Mouse (Mus musculus) heart, embryonic 14.5 days (tissue): ENCODE measurements around the gene Hs3st3a1. TPM values are rescaled to one million over a fixed set of nuclear protein-coding genes. Genes with fewer than 3 reads are reported as not detected.

Experiments
- ATAC-seq: fragments of 200-750 bp; cut with Nextera tagmentation; 2 replicates; pipeline ENCODE4 v1.8.0; 2017; ENCODE audit warnings: low read depth, moderate TSS enrichment; ENCODE audit not compliant: insufficient number of reproducible peaks, insufficient read depth, low FRiP score
- H3K27ac ChIP-seq, 2 experiments: fragments of 200-500 bp in 1 of 2; fragments of 300-500 bp in 1 of 2; sonication (generic) in 1 of 2; replicated peaks in 1 of 2; 2 replicates each; pipeline ENCODE4 v1.5.1; 2012 to 2014; ENCODE audit warnings: low read depth in 2 of 2, low read length in 2 of 2, control low read depth in 1 of 2, mild to moderate bottlenecking in 1 of 2, mixed read lengths in 1 of 2; ENCODE audit not compliant: control insufficient read depth in 1 of 2, insufficient read depth in 1 of 2
- H3K27me3 ChIP-seq: fragments of 300-500 bp; sonication (generic); 2 replicates; pipeline ENCODE4 v1.6.1; 2014; ENCODE audit warnings: mild to moderate bottlenecking, low read length, control low read depth; ENCODE audit not compliant: control insufficient read depth, insufficient read depth
- H3K36me3 ChIP-seq: fragments of 300-500 bp; sonication (generic); 2 replicates; pipeline ENCODE4 v1.6.1; 2014; ENCODE audit warnings: mild to moderate bottlenecking, control low read depth, low read length, mixed read lengths; ENCODE audit not compliant: control insufficient read depth, insufficient read depth
- H3K4me1 ChIP-seq, 2 experiments: fragments of 200-500 bp in 1 of 2; fragments of 300-500 bp in 1 of 2; sonication (generic) in 1 of 2; 2 replicates each; pipeline ENCODE4 v1.6.1; 2012 to 2014; ENCODE audit warnings: low read length in 2 of 2, control low read depth in 1 of 2, mixed read lengths in 1 of 2; ENCODE audit not compliant: control insufficient read depth in 2 of 2, insufficient read depth in 2 of 2
- H3K4me2 ChIP-seq: fragments of 300-500 bp; sonication (generic); 2 replicates; pipeline ENCODE4 v1.6.1; 2014; ENCODE audit warnings: mild to moderate bottlenecking, low read length
- H3K4me3 ChIP-seq, 2 experiments: fragments of 200-500 bp in 1 of 2; fragments of 300-500 bp in 1 of 2; sonication (generic) in 1 of 2; 2 replicates each; pipeline ENCODE4 v1.5.1; 2012 to 2014; ENCODE audit warnings: low read length in 2 of 2, mild to moderate bottlenecking in 2 of 2, control low read depth in 1 of 2, low read depth in 1 of 2, moderate library complexity in 1 of 2; ENCODE audit not compliant: control insufficient read depth in 1 of 2, insufficient read depth in 1 of 2
- H3K9ac ChIP-seq: fragments of 300-500 bp; sonication (generic); 2 replicates; pipeline ENCODE4 v1.6.1; 2014; ENCODE audit warnings: mild to moderate bottlenecking, low read length
- H3K9me3 ChIP-seq: fragments of 300-500 bp; sonication (generic); 2 replicates; pipeline ENCODE4 v1.6.1; 2016; ENCODE audit warnings: low read length, control low read depth; ENCODE audit not compliant: control insufficient read depth
- WGBS: fragments of 180-500 bp; shearing (Covaris S2); extraction: QIAGEN DNeasy Blood & Tissue Kit; methylation state at CpG from one replicate; pipeline ENCODE4 v1.1.7; 2014; 5-methylcytosine and 5-hydroxymethylcytosine counted together
- polyA plus RNA-seq: library from polyadenylated mRNA; unstranded; fragments of >200 nt; fragmentation: Nextera tagmentation; extraction: Ambion mirVana; gene quantifications from 2 replicates; pipeline ENCODE4 v1.2.1, GENCODE M21; 2014

Hs3st3a1 gene
- polyA plus RNA-seq, 1 experiment from 2014 or later = 0.88 TPM

- Histone ChIP-seq H3K9me3 (0 out of 2 replicates have a peak, but pooled peaks cover 7% of the 10 kb centered on the region), H3K4me2 (no peak overlapping the region), H3K27ac (no peak overlapping the region), H3K36me3 (no peaks in the 10 kb centered on the region), H3K27me3 (no peaks in the 10 kb centered on the region), H3K4me1 (peaks cover 6 to 8% of the 10 kb centered on the region in 2 experiments; a peak in 3 of 4 replicates), H3K4me3 (no peak overlapping the region), H3K9ac (no peak overlapping the region)
- WGBS = 83% methylated on average over 3 of the region's 3 CpGs
- ATAC-seq = no peak
Observed at GRCm38 (mm10) chr11:64507024-64507423, 71.9 kb downstream of the Hs3st3a1 start.

GRCm38 (mm10) chr11:64509106-64509505 lies 74.0 kb downstream of the Hs3st3a1 start:
- peaks cover 6 to 8% of the 10 kb centered on the region in 2 experiments; a peak in 3 of 4 replicates for H3K4me1 ChIP-seq

GRCm38 (mm10) chr11:64512301-64512700 lies 77.2 kb downstream of the Hs3st3a1 start:
- ATAC-seq = no peak
- Histone ChIP-seq H3K4me3 (no peak overlapping the region), H3K36me3 (no peaks in the 10 kb centered on the region), H3K4me1 (peaks cover 6 to 8% of the 10 kb centered on the region in 2 experiments; a peak in 3 of 4 replicates), H3K9ac (no peak overlapping the region), H3K27ac (no peak overlapping the region), H3K9me3 (no peaks in the 10 kb centered on the region), H3K27me3 (no peaks in the 10 kb centered on the region; the same call in 1 of the 2 replicates), H3K4me2 (no peak overlapping the region)
- 59% methylated on average over 4 of the region's 4 CpGs for WGBS

More at GRCm38 (mm10) chr11:64509106-64509505, 74.0 kb downstream of the Hs3st3a1 start:
- H3K36me3 ChIP-seq = no peaks in the 10 kb centered on the region
- no peak overlapping the region for H3K4me2 ChIP-seq
- H3K27ac ChIP-seq = no peak overlapping the region
- H3K9me3 ChIP-seq = 0 out of 2 replicates have a peak, but pooled peaks cover 5% of the 10 kb centered on the region
- no peak overlapping the region for H3K4me3 ChIP-seq
- ATAC-seq = no peak
- H3K27me3 ChIP-seq = no peaks in the 10 kb centered on the region
- no peak overlapping the region for H3K9ac ChIP-seq
- 31% methylated on average over 2 of the region's 2 CpGs for WGBS

- peaks cover 6 to 8% of the 10 kb centered on the region in 2 experiments; a peak in 3 of 4 replicates for H3K4me1 ChIP-seq
- H3K9ac ChIP-seq = no peak overlapping the region
- no peaks in the 10 kb centered on the region for H3K36me3 ChIP-seq
- ATAC-seq = no peak
- 45% methylated on average over 5 of the region's 5 CpGs for WGBS
- peaks cover 6% of the 10 kb centered on the region; the same call in 1 of the 2 replicates for H3K27me3 ChIP-seq
- H3K4me3 ChIP-seq = no peak overlapping the region
- H3K27ac ChIP-seq = no peak overlapping the region
- H3K9me3 ChIP-seq = no peaks in the 10 kb centered on the region
- no peak overlapping the region for H3K4me2 ChIP-seq
Observed at GRCm38 (mm10) chr11:64513419-64513818, 78.3 kb downstream of the Hs3st3a1 start.

- Histone ChIP-seq H3K4me2 (no peak overlapping the region), H3K4me3 (no peak overlapping the region), H3K9me3 (no peaks in the 10 kb centered on the region), H3K36me3 (no peaks in the 10 kb centered on the region), H3K27ac (no peak overlapping the region), H3K4me1 (no peaks in the 10 kb centered on the region), H3K9ac (no peak overlapping the region), H3K27me3 (peaks cover 36% of the 10 kb centered on the region)
- no peak for ATAC-seq
- 70% methylated on average over 9 of the region's 9 CpGs for WGBS
Observed at GRCm38 (mm10) chr11:64516712-64517589, 81.8 kb downstream of the Hs3st3a1 start.

- no peak overlapping the region for H3K27ac ChIP-seq
- WGBS = 75% methylated on average over 6 of the region's 6 CpGs
- H3K36me3 ChIP-seq = no peaks in the 10 kb centered on the region
- H3K9ac ChIP-seq = no peak overlapping the region
- peaks cover 44% of the 10 kb centered on the region for H3K27me3 ChIP-seq
- H3K4me1 ChIP-seq = no peaks in the 10 kb centered on the region
- no peak overlapping the region for H3K4me3 ChIP-seq
- no peak for ATAC-seq
- H3K9me3 ChIP-seq = no peaks in the 10 kb centered on the region
- no peak overlapping the region for H3K4me2 ChIP-seq
Observed at GRCm38 (mm10) chr11:64518146-64518841, 83.2 kb downstream of the Hs3st3a1 start.

- 87% methylated on average over 8 of the region's 8 CpGs for WGBS
- Histone ChIP-seq H3K4me2 (no peak overlapping the region), H3K9me3 (no peaks in the 10 kb centered on the region), H3K4me3 (no peak overlapping the region), H3K27ac (no peak overlapping the region), H3K9ac (no peak overlapping the region), H3K36me3 (no peaks in the 10 kb centered on the region), H3K4me1 (no peaks in the 10 kb centered on the region), H3K27me3 (peaks cover 32% of the 10 kb centered on the region)
- no peak for ATAC-seq
Observed at GRCm38 (mm10) chr11:64523993-64524570, 89.0 kb downstream of the Hs3st3a1 start.
